Mouse (Mus musculus): Measurements from ENCODE around the gene Mroh7.

Mroh7 gene

DNA sequence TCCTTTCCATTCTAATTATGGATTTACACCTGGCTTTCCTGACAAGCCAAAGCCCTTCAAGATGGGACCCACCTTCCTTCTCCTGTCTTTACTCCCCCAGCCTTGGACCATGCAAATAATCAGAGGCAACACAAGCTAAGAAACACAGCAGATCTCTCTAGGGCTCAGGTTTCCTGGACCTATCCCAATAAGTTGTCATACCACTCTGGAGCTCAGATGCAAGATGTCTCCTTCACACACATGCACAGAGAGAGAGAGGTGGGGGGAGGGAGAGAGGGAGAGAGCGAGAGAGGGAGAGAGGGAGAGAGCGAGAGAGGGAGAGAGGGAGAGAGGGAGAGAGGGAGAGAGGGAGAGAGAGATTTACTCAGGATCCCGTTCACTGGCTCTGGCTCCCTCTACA is 98.4 kb downstream of the Mroh7 start:
- no peak for DNase-seq
